Comparison of ENCODE assay signal across 8 mouse cellular contexts in the genomic region with DNA sequence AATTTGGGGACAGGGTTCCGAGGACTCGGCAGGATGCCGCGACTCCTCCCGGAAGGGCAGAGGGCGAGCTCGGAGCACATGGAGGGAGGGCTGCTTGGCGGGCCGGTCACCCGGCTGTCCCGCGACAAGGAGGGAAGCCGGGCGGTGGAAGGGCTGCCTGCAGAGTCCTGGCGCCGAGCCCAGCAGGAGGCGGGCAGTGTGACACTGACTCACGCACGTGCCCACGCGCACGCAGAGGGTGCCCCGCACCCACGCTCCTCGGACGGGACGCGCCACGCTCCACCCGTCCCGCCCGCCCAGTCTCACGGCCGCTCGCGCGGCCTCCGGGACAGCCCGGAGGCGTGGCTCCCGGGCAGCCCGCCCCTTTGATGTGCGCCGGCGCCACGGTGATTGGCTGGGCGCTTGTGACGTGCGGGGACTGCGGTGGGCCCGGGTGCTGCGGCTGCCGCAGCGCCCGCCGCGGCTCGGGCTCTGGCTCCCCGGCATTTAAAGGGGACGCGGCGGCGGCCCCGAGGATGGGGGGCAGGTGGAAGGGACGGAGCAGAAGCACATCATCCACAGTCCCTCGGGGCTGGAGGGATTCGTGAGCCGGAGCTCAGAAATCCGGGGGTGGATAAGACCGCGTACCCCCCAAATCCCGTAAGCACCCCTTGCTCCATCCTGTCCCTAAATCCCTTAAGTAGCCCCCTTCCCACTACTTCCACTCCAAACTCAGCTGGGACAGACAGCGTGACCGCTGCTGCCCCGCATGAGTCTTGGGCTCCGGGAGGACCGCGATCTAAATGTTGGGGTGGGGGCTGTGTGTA. TPM values are rescaled to one million over a fixed set of nuclear protein-coding genes. Genes with fewer than 3 reads are reported as not detected.
DNase-seq lines count a peak whose midpoint lies in the region; ATAC-seq and TF ChIP-seq lines count a peak whose summit lies in the region.

Gene Phospho1, plus strand, starts transcription at position 429 of the 806 bp plus-strand sequence.

- H3K4me1 ChIP-seq in hindbrain, postnatal 0 days (ENCODE audit: insufficient read depth, low read length): no peaks in the 10 kb centered on the region; the same call in 1 of the 2 replicates

- H3K9ac ChIP-seq in hindbrain, postnatal 0 days (replicated peaks; ENCODE audit: low read length): peak within 1 kb of the TSS; percentile 68

- DNase-seq in ZHBTc4 (ENCODE audit: low read depth, low spot score): peak; percentile 94
- DNase-seq in cerebellum, postnatal 4 days (ENCODE audit: low spot score in 2 of 2): peak; percentile 83 to 89
- DNase-seq in gastrocnemius, adult 2 months: peak; percentile 98
- DNase-seq in hindbrain, postnatal 0 days (ENCODE audit: low spot score): peak; percentile 94
- peak; percentile 84 to 95 for DNase-seq in left cerebral cortex, postnatal 10 days (ENCODE audit: extremely low spot score in 1 of 2, low spot score in 2 of 2)
- peak; percentile 92 for DNase-seq in right cerebral cortex, postnatal 25 days
- DNase-seq in urinary bladder, postnatal 4 days (ENCODE audit: low spot score in 2 of 2): peak; percentile 91 to 93

- ATAC-seq in hindbrain, postnatal 0 days: peak; percentile 99
- peak; percentile 76 for ATAC-seq in megakaryocyte-erythroid progenitor cell, adult 5-6 weeks (replicated peaks; ENCODE audit: low FRiP score, low TSS enrichment, poor library complexity, severe bottlenecking)

- H3K36me3 ChIP-seq in hindbrain, postnatal 0 days (ENCODE audit: insufficient read depth, low read length): no peaks in the 10 kb centered on the region

- WGBS in hindbrain, postnatal 0 days: under 1% methylated on average over 60 of the region's 78 CpGs

- H3K4me3 ChIP-seq in gastrocnemius, adult 2 months: peak within 1 kb of the TSS; percentile 95
- H3K4me3 ChIP-seq in hindbrain, postnatal 0 days (ENCODE audit: low read length): peak within 1 kb of the TSS; percentile 69

- H3K27ac ChIP-seq in gastrocnemius, adult 2 months: peak within 1 kb of the TSS; percentile 99
- H3K27ac ChIP-seq in hindbrain, postnatal 0 days: 0 out of 2 replicates have a peak within 1 kb of the TSS, but pooled peaks have one; percentile 26

- intact Hi-C loops in gastrocnemius, adult 2 months (cut with DNase I): loop anchor here (2.0 kb wide), 1 partner anchor 47 kb away; no protein-coding TSS in a partner anchor
- intact Hi-C loops in left cerebral cortex, postnatal 10 days (cut with DNase I): loop anchor here (2.0 kb wide), 1 partner anchor 51 kb away; no protein-coding TSS in a partner anchor

- peaks cover 15% of the 10 kb centered on the region for H3K27me3 ChIP-seq in hindbrain, postnatal 0 days (ENCODE audit: insufficient read depth, low read length)

- no peaks in the 10 kb centered on the region for H3K9me3 ChIP-seq in hindbrain, postnatal 0 days (ENCODE audit: low read length)

- TF ChIP-seq CTCF in gastrocnemius, adult 2 months (IDR thresholded peaks at IDR 0.05): no peak
- no peak for TF ChIP-seq CTCF in hindbrain, postnatal 0 days (IDR thresholded peaks at IDR 0.05; ENCODE audit: low read depth)

- peak within 1 kb of the TSS; percentile 99 for H3K4me2 ChIP-seq in hindbrain, postnatal 0 days (ENCODE audit: low read depth, low read length)

RNA-seq across cellular contexts. Expression of gene Phospho1, which starts in this region (rescaled TPM):
- total RNA-seq in gastrocnemius, adult 2 months (2021): 100 to 1,000 TPM; 274 to 394 TPM
- 5.2 and 6.3 TPM in 2 replicates for total RNA-seq in hindbrain, postnatal 0 days (2014; rRNA removed)
- polyA plus RNA-seq in hindbrain, postnatal 0 days (2015; fragmentation: Nextera tagmentation; extraction: Ambion mirVana): 0.59 TPM in 1 of 2 replicates, not detected in the other
- 10 to 100 TPM; 15.4 TPM for total RNA-seq in left cerebral cortex, postnatal 10 days (2021)
- total RNA-seq in megakaryocyte-erythroid progenitor cell, adult 5-6 weeks (2014; fragmentation: Nextera tagmentation): 5.6 and 7.5 TPM in 2 replicates
- total RNA-seq in megakaryocyte-erythroid progenitor cell, adult 5-6 weeks (2017): 0.56 and 3.2 TPM in 2 replicates

Comparison
In these comparisons a context has a peak if more than half of its experiments do, and no peak if none do; other contexts are left out.
1. Peak in every context shown above with its lines: DNase-seq, ATAC-seq, H3K4me3 ChIP-seq and H3K27ac ChIP-seq.
2. RNA of gene Phospho1 (total RNA-seq): 274 to 394 TPM in gastrocnemius, adult 2 months; 15.4 TPM in left cerebral cortex, postnatal 10 days, 0.56 to 7.5 TPM in megakaryocyte-erythroid progenitor cell, adult 5-6 weeks and 5.2 to 6.3 TPM in hindbrain, postnatal 0 days; every median in the first group is over 10 times any median in the second.